Mouse (Mus musculus): ENCODE data around the gene Fcrl6.

The Fcrl6 gene

GRCm38 (mm10) chr1:172602326-172602725 is at the start of gene Fcrl6:
Gene Fcrl6 (minus strand): TSS chr1:172602551.
- TF ChIP-seq GATA4 (IDR thresholded peaks at IDR 0.05; ENCODE audit: insufficient replicate concordance, low read length) = no peak

DNA sequence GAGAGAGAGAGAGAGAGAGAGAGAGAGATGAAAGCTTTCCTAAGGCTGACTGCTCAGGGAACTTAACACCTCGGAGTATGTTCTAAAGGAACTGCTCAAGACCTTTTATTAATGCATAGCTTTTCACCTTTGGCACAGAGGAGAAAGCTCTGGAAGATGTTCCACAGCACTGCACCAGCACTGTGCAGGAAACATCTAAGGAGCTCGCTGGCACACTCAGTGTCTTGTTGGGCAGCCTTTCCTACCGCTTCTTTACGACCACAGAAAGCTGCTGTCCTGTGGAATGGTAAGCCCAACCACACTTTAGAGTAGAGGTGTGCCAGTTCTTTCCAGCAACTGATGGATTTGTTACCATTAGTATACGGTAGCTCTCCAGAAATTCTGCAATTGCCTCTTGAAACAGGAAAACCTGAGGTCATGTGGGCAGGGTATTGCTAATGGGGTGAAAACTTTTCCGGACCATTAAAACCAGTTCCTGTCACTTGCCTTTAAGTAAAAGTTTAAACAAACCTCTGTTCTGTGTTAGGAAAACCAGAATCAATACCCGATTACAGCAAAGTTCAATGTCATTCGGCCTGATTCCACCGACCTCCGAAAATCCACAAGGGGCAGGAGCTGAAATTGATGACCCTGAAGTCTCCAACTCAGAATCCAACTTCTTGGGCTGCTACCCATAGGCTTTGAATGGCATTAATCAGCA is 49.1 kb upstream of the Fcrl6 start:
- no peak for TF ChIP-seq GATA4 (IDR thresholded peaks at IDR 0.05; ENCODE audit: insufficient replicate concordance, low read length)

DNA sequence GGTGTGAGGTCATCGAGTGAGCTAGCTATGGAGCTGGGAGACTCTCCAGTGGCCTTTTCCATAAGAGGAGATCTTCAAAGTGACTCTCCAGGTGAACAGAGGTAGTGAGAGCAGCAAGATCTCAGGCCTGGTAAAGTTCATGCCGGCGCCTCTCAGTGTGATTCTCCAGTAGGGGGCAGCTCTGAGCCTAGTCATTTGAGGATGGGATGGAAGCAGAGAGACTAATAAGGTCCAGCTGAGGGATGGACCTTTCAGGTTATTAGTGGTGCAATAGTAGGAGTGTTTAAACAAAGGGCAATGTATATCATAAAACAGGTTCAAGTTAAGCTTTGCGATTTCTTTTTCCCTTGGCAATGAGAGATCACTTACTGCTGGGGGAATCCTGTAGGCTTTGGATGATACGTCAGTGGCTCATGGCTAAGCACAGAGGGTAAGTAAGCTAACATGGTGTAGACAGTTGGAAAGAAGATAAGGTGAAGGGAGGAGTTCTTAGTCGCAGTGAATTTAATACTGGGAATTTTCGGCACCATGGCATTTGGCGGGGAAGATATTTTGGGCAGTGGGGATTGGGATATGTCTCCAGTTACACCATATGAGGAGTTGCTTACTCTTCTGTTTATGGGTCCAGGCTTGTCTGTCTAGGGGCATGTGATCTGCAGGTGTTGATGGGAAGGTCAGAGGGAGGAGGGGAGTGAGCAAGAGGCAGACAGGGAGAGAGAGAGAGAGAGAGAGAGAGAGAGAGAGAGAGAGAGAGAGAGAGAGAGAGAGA is 48.4 kb upstream of the Fcrl6 start:
- TF ChIP-seq GATA4 (IDR thresholded peaks at IDR 0.05; ENCODE audit: insufficient replicate concordance, low read length) = no peak

DNA sequence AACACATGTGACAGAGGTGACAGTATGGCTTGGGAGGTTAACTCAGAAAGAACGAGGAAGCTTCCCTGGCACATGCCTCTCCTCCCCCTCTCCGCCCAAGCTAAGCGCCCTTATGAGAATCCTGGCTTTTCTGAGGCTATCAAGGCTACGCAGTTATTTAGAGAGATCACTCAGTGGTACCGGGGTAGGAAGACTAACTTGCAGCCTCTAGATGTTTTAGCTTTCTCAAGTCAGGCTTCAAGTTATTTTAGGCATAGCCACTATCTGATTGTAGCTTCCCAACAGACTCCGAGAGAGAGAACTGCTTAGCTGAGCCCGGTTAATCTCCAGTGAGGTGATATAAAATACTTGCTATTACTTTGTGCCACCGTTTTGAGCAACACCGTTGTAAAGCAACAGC is 47.0 kb upstream of the Fcrl6 start:
- TF ChIP-seq GATA4 (IDR thresholded peaks at IDR 0.05; ENCODE audit: insufficient replicate concordance, low read length) = no peak

GRCm38 (mm10) chr1:172647236-172647635 is 44.9 kb upstream of the Fcrl6 start:
- no peak for TF ChIP-seq GATA4 (IDR thresholded peaks at IDR 0.05; ENCODE audit: insufficient replicate concordance, low read length)

GRCm38 (mm10) chr1:172638781-172639180 is 36.4 kb upstream of the Fcrl6 start:
- TF ChIP-seq GATA4 (IDR thresholded peaks at IDR 0.05; ENCODE audit: insufficient replicate concordance, low read length) = no peak

DNA sequence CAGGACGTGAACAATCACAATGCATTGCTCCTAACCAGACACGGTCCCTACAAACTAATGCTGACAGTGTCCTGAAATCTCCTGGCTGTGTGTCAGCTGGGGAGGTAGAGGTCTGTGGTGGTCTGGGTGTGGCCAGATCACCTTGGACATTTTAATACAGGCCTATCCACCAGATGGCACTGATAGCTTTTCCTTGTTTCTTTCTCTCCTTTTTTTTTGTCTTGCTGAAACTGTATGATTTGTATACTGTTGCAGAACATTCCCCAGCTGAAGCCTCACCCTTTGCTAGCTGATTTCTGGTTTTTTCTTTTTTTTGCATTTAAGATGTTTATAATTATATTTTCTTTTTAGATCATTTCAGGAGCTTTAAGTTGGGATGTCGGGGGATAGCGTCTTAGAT is 35.5 kb upstream of the Fcrl6 start:
- TF ChIP-seq GATA4 (IDR thresholded peaks at IDR 0.05; ENCODE audit: insufficient replicate concordance, low read length) = no peak

- no peak for TF ChIP-seq GATA4 (IDR thresholded peaks at IDR 0.05; ENCODE audit: insufficient replicate concordance, low read length)
Observed at GRCm38 (mm10) chr1:172636266-172636665, 33.9 kb upstream of the Fcrl6 start.

DNA sequence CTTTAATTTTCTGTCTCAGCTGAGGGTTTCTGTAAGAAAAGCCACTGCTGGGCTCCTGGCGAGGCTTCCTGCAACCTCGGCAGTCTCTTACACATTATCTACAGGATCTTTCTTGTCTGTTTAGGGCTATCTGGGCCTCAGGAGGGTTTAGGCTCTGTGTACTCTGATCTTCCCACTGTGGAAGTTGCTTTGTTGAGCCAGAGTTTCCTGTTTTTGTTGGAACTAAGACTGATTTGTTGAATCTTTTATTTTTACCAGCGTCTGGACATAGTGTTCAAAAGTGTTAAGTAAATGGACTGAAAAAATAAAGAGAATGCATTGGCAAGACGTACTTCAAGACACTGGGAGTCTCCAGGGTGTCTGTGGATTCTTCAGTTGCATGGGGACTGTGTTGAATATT is 32.9 kb upstream of the Fcrl6 start:
- TF ChIP-seq GATA4 (IDR thresholded peaks at IDR 0.05; ENCODE audit: insufficient replicate concordance, low read length) = no peak

GRCm38 (mm10) chr1:172634136-172634535 is 31.8 kb upstream of the Fcrl6 start:
- TF ChIP-seq GATA4 (IDR thresholded peaks at IDR 0.05; ENCODE audit: insufficient replicate concordance, low read length) = no peak

DNA sequence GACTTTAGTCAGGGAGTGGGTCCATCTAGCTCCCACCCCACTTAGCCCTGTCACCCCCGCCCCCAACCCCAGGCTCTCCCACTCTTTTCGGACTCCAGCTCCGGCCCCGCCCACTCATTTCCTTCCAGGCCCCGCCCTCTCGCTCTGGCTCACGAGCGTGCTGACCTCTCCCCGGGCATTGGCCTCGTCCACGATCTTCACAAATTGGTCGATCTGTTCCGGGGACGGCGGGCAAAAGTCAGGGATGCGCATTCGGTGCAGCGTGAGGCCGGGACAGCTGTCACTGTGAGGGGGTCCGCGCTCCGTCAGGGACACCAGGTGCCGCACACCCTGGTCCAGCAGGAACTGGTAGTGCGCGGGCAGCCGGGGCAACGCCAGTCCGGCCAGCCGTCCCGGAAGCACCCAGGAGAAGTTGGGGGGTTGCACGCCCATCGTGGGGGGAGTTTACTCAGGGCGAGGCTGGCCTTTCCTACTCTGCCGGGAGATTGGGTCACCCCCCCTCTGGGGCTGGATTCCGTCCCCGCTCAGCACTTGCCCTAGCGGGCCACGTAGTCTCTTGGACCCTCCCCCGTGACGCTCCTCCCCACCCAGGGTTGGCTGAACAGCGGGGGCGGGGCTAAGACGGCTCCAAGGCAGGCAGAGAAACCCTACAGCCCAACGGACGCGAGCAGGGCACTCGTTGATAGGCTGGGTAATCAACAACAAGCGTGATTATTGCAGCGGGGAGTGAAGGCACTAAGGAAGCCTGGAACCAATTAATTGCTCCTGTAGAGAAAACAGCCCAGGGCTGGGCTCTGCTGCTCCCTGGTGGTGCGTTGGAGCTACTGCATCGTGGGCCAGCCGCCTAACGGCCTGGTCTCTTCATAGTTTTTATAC is 30.3 kb upstream of the Fcrl6 start, which contains the start of gene Dusp23:
TSS of gene Dusp23 (minus strand) at position 512 of the 876 bp plus-strand sequence.
- peak; percentile 71; the same call in 1 of the 2 replicates for TF ChIP-seq GATA4 (IDR thresholded peaks at IDR 0.05; ENCODE audit: insufficient replicate concordance, low read length)

DNA sequence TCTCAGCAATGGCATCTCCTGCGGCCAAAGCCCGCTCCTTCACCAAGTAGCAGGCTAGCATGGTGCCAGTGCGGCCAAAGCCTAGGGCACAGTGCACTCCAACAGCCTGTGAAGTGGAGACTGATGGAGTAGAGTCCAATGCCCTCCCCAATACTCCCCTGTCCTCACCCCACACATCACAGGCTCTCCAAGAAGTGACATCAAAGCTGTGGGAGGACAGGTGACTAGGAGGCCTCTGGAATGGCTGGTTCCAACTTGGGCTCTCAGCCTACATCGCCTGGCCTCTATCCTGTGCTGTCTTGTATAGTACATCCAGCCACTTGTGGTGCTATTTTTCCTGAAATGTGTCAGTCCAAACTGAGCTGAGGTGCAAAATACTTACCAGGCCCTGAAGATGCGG is 29.4 kb upstream of the Fcrl6 start:
- no peak for TF ChIP-seq GATA4 (IDR thresholded peaks at IDR 0.05; ENCODE audit: insufficient replicate concordance, low read length)

- TF ChIP-seq GATA4 (IDR thresholded peaks at IDR 0.05; ENCODE audit: insufficient replicate concordance, low read length) = no peak
Observed at GRCm38 (mm10) chr1:172629831-172630230, 27.5 kb upstream of the Fcrl6 start.

DNA sequence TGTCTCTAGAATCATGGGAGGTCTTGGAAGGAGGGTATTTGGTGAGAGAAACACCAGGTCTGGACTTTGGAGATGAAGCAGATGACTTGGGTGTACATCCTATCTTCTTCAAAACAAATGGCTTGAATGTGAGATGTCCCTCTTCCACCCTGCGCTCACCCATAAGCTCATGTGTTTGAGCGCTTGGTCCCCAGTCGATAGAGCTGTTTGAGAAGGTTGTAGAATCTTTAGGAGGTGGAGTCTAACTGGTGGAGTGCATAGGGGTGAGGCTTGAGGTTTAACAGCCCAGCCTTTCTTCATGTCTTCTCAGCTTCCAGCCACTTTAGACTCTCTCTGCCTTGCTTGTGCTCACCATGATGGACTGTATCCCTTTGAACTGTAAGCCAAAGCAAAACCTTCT is 24.0 kb upstream of the Fcrl6 start:
- no peak for TF ChIP-seq GATA4 (IDR thresholded peaks at IDR 0.05; ENCODE audit: insufficient replicate concordance, low read length)

DNA sequence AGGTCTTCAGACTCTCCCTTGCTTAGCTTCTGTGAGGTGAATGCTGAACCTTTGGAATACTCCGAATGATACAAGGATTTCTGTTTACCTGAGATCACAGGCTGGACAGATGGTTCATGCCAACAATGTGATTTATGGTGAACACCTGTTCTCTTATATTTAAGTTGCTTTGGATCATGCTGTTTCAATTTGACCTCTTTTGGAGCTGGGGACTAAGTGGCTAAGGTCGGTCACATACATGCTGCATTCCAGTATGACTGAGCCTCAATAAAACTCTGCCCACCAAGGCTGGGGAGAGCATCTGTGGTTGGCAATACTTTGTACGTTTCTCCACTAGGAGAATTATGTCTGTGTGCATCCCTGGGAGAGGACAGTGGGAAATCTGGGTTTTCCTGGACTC is 21.7 kb upstream of the Fcrl6 start:
- TF ChIP-seq GATA4 (IDR thresholded peaks at IDR 0.05; ENCODE audit: insufficient replicate concordance, low read length) = no peak
